Mouse (Mus musculus): ENCODE measurements at regions not wholly inside any gene's neighbourhood (a gene's known extent, or its start where the extent isn't known, plus 50 kb on each side); places are given as distances from the start of the nearest gene placed in this dataset.

GRCm38 (mm10) chr11:104058600-104058999 lies 74.1 kb upstream of the Crhr1 start:
- TF ChIP-seq POLR2A (IDR thresholded peaks at IDR 0.05; ENCODE audit: control insufficient read depth, low read depth, low read length), result no peak
- TF ChIP-seq CTCF (IDR thresholded peaks at IDR 0.05; ENCODE audit: control insufficient read depth, insufficient read depth, insufficient replicate concordance, low read depth, low read length), result no peak

Data from testis, adult 2 months (tissue).